Comparison of ENCODE assay signal across 8 mouse cellular contexts in the genomic region with DNA sequence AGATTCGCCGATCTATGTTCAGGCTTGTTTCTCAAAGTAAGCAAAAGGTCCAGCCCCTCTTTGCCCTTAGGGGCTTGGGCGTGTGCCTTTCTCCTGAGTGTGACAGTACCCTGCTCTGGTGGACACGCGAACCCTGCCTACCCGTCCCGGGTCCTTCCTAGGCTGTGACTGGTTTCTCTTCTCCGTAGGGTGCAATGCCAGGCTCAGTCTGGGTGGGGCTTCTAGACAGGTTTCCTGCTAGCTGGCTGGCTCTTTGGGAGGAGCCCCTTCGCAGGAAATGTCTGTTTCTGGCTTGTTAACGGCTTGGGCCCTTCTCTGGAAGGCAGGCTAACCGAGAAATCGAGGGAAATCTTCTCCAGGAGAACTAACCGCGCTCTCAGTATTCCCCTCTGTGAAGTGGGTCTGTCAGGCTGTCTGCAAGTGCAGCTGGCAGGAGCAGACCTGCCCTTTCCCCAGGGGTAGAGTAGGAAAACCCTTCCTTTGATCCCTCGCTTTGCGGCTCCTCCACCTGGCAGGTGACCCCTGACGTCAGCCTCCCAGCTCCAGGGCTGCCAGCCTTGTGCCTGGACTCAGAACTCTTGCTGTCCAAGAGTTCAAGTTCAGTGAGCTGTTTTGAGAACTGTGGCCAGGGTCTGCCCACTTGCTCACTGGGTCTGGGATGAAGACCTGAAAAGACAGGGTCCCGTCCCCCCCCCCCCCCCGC. TPM values are rescaled to one million over a fixed set of nuclear protein-coding genes. Genes with fewer than 3 reads are reported as not detected.
DNase-seq lines count a peak whose midpoint lies in the region; ATAC-seq and TF ChIP-seq lines count a peak whose summit lies in the region.

No protein-coding gene starts in this region.

- H3K9me3 ChIP-seq in heart, embryonic 16.5 days (replicated peaks; ENCODE audit: control insufficient read depth, low read length), result no peaks in the 10 kb centered on the region

- 13% methylated on average over 19 of the region's 19 CpGs for WGBS in bone marrow, adult 2 months
- WGBS in heart, embryonic 16.5 days, result 10% methylated on average over 19 of the region's 19 CpGs

- no peak for TF ChIP-seq POLR2A in bone marrow, adult 2 months (IDR thresholded peaks at IDR 0.05; ENCODE audit: borderline replicate concordance, control insufficient read depth, low read depth, low read length)

- peak overlapping the region; percentile 51 for H3K4me3 ChIP-seq in bone marrow, adult 2 months (replicated peaks; ENCODE audit: control insufficient read depth, low read depth, low read length)
- H3K4me3 ChIP-seq in heart, embryonic 16.5 days (ENCODE audit: low read length), result peak overlapping the region; percentile 56

- H3K27ac ChIP-seq in bone marrow, adult 2 months (ENCODE audit: control insufficient read depth, insufficient read depth, low read depth, low read length, poor library complexity), result peak overlapping the region; percentile 42
- no peak overlapping the region for H3K27ac ChIP-seq in heart, embryonic 16.5 days (ENCODE audit: low read length)

- H3K4me1 ChIP-seq in bone marrow, adult 2 months (ENCODE audit: control insufficient read depth, insufficient read depth, low read length), result no peaks in the 10 kb centered on the region; the same call in 1 of the 2 replicates
- H3K4me1 ChIP-seq in heart, embryonic 16.5 days (ENCODE audit: control insufficient read depth, insufficient read depth, low read length), result peaks cover 11% of the 10 kb centered on the region

- H3K36me3 ChIP-seq in heart, embryonic 16.5 days (ENCODE audit: control insufficient read depth, insufficient read depth), result no peaks in the 10 kb centered on the region

- H3K27me3 ChIP-seq in heart, embryonic 16.5 days (ENCODE audit: control insufficient read depth, insufficient read depth, low read length), result peaks cover 22% of the 10 kb centered on the region

- peak overlapping the region; percentile 95 for H3K4me2 ChIP-seq in heart, embryonic 16.5 days (ENCODE audit: low read depth, low read length)

- H3K9ac ChIP-seq in heart, embryonic 16.5 days (ENCODE audit: low read length), result peak overlapping the region; percentile 66

- DNase-seq in kidney, postnatal 36 days, result peak; percentile 79 to 80
- DNase-seq in cerebellum, adult 9-11 months, result no peak
- DNase-seq in retina, postnatal 1 day, result no peak

- no peak for TF ChIP-seq CTCF in bone marrow, adult 2 months (IDR thresholded peaks at IDR 0.05; ENCODE audit: control insufficient read depth, insufficient read depth, low read length)

- ATAC-seq in CD4-positive, CD25-positive, alpha-beta regulatory T cell, adult 4 months, result peak; percentile 66
- ATAC-seq in heart, embryonic 16.5 days (replicated peaks; ENCODE audit: extremely low read depth, insufficient read depth, low FRiP score), result peak; percentile 42; the same call in 1 of the 2 replicates
- peak; percentile 55 for ATAC-seq in megakaryocyte progenitor cell, adult 5-6 weeks (replicated peaks; ENCODE audit: poor library complexity)
- ATAC-seq in monocyte, adult 5-6 weeks (replicated peaks; ENCODE audit: insufficient number of reproducible peaks, low FRiP score, low TSS enrichment, poor library complexity, severe bottlenecking), result no peak

RNA-seq across cellular contexts. Expression of a gene that starts 0.8 kb away (rescaled TPM):
- polyA plus RNA-seq in CD4-positive, CD25-positive, alpha-beta regulatory T cell, adult 4 months (2017; shearing (Covaris generic)), result 100 to 1,000 TPM; 415 to 537 TPM
- polyA plus RNA-seq in bone marrow, adult 2 months (2011; ENCODE audit: insufficient read depth, insufficient read length, low replicate concordance, missing spikeins), result 8.9 and 43.7 TPM in 2 replicates
- polyA plus RNA-seq in heart, embryonic 16.5 days (2015; fragmentation: Nextera tagmentation; extraction: Ambion mirVana), result 11.8 and 15.5 TPM in 2 replicates
- 78.4 and 100 TPM in 2 replicates for total RNA-seq in megakaryocyte progenitor cell, adult 5-6 weeks (2015)
- total RNA-seq in megakaryocyte progenitor cell, adult 5-6 weeks (2017), result 118 and 127 TPM in 2 replicates
- 13.5 to 30.9 TPM (median 19.7 TPM) in 3 replicates for total RNA-seq in monocyte, adult 5-6 weeks (2017)

Comparison
In these comparisons a context has a peak if more than half of its experiments do, and no peak if none do; other contexts are left out.
1. DNase-seq: peak in kidney, postnatal 36 days (2 of 2); none in cerebellum, adult 9-11 months (single experiment) and retina, postnatal 1 day (single experiment).